Mouse (Mus musculus) lung, postnatal 0 days (tissue): Measurements from ENCODE around the gene Fmo6.

Experiments used
- CTCF ChIP-seq: IDR thresholded peaks from 2 replicates; pipeline ENCODE4 v1.5.1; 2016; ENCODE audit warnings: antibody characterized with exemption, mild to moderate bottlenecking
- EP300 ChIP-seq: IDR thresholded peaks from 2 replicates; pipeline ENCODE4 v1.6.1; 2016; ENCODE audit warnings: antibody characterized with exemption, mild to moderate bottlenecking, control low read depth

DNA sequence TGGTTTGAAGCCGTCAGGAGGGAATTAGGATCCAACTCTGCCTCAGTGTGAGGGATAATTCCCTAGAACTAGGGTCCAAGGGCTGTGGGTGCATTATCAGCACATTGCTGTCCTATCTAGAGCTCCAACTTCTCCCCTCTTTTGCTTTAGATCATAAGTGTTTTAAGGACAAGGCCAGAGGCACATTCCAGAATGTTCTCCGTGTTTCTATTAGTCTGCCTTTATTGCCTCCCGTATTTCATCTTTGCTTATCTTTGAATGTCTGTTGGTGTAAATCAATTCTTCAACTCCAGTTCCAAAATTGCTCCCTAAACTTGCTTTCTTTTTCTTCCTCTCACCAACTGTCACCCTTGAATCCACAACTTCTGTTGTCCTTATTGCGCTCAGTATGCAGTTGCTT is 4.9 kb downstream of the Fmo6 start:
- TF ChIP-seq CTCF (no peak), EP300 (no peak)
